Mouse (Mus musculus) testis, postnatal 14 days (tissue): ENCODE measurements at regions not wholly inside any gene's neighbourhood (a gene's known extent, or its start where the extent isn't known, plus 50 kb on each side); places are given as distances from the start of the nearest gene placed in this dataset.

Source experiments
- DNase-seq: peaks from one replicate; pipeline ENCODE4 v3.0.0; 2021; ENCODE audit warnings: low spot score

- DNase-seq, result no peak
These were observed 128.4 kb upstream of the N6amt1 start for GRCm38 (mm10) chr16:87225595-87225994.

GRCm38 (mm10) chr16:87225085-87225484, 128.9 kb upstream of the N6amt1 start:
- no peak for DNase-seq

- DNase-seq, result no peak
These were observed 130.0 kb upstream of the N6amt1 start for GRCm38 (mm10) chr16:87224024-87224423.

GRCm38 (mm10) chr16:87220611-87221010, 133.4 kb upstream of the N6amt1 start:
- no peak for DNase-seq

GRCm38 (mm10) chr16:87220201-87220600, 133.8 kb upstream of the N6amt1 start:
- no peak for DNase-seq

GRCm38 (mm10) chr16:87207875-87208274, 146.1 kb upstream of the N6amt1 start:
- DNase-seq, result no peak

GRCm38 (mm10) chr16:87190471-87190870, 163.5 kb upstream of the N6amt1 start:
- DNase-seq, result no peak

GRCm38 (mm10) chr16:87188737-87189136, 165.2 kb upstream of the N6amt1 start:
- no peak for DNase-seq

GRCm38 (mm10) chr16:87172395-87172794, 181.6 kb upstream of the N6amt1 start:
- DNase-seq, result no peak

GRCm38 (mm10) chr16:87139301-87139700, 214.7 kb upstream of the N6amt1 start:
- no peak for DNase-seq

GRCm38 (mm10) chr16:87136503-87136902, 217.5 kb upstream of the N6amt1 start:
- DNase-seq, result no peak

GRCm38 (mm10) chr16:87134452-87134851, 219.5 kb upstream of the N6amt1 start:
- no peak for DNase-seq

GRCm38 (mm10) chr16:87133874-87134273, 220.1 kb upstream of the N6amt1 start:
- no peak for DNase-seq

GRCm38 (mm10) chr16:87132082-87132481, 221.9 kb upstream of the N6amt1 start:
- DNase-seq, result no peak

GRCm38 (mm10) chr16:87130733-87131640, 223.0 kb upstream of the N6amt1 start:
- DNase-seq, result no peak

GRCm38 (mm10) chr16:87129021-87129420, 225.0 kb upstream of the N6amt1 start:
- no peak for DNase-seq

GRCm38 (mm10) chr16:87128230-87128629, 225.8 kb upstream of the N6amt1 start:
- DNase-seq, result peak; percentile 10

GRCm38 (mm10) chr16:87124519-87124918, 229.5 kb upstream of the N6amt1 start:
- DNase-seq, result no peak

GRCm38 (mm10) chr16:87103599-87103998, 250.4 kb upstream of the N6amt1 start:
- DNase-seq, result no peak

- no peak for DNase-seq
These were observed 251.9 kb upstream of the N6amt1 start for GRCm38 (mm10) chr16:87102057-87102456.

- no peak for DNase-seq
These were observed 262.0 kb upstream of the N6amt1 start for GRCm38 (mm10) chr16:87092011-87092410.

GRCm38 (mm10) chr16:87089322-87089721, 264.7 kb upstream of the N6amt1 start:
- DNase-seq, result no peak

GRCm38 (mm10) chr16:87083505-87083904, 270.5 kb upstream of the N6amt1 start:
- DNase-seq, result no peak

GRCm38 (mm10) chr16:87077385-87077784, 276.6 kb upstream of the N6amt1 start:
- no peak for DNase-seq
